Mouse (Mus musculus): ENCODE measurements around the gene Slc36a4.
A peak's percentile ranks its signal among the peaks of the same experiment; 100 is the strongest.

Gene Slc36a4

GRCm38 (mm10) chr9:15722506-15722905, 13.0 kb downstream of the Slc36a4 start:
- DNase-seq (ENCODE audit: low read depth, low spot score) = no peak

GRCm38 (mm10) chr9:15727168-15727567, 17.6 kb downstream of the Slc36a4 start:
- no peak for DNase-seq (ENCODE audit: low read depth, low spot score)

GRCm38 (mm10) chr9:15731758-15732748, 22.5 kb downstream of the Slc36a4 start:
- DNase-seq (ENCODE audit: low read depth, low spot score) = no peak

- no peak for DNase-seq (ENCODE audit: low read depth, low spot score)
Measured at GRCm38 (mm10) chr9:15734056-15734866, 24.7 kb downstream of the Slc36a4 start.

GRCm38 (mm10) chr9:15734867-15735131, 25.3 kb downstream of the Slc36a4 start:
- no peak for DNase-seq (ENCODE audit: low read depth, low spot score)

- DNase-seq (ENCODE audit: low read depth, low spot score) = no peak
Measured at GRCm38 (mm10) chr9:15737522-15737921, 28.0 kb downstream of the Slc36a4 start.

GRCm38 (mm10) chr9:15741428-15741827, 31.9 kb downstream of the Slc36a4 start:
- DNase-seq (ENCODE audit: low read depth, low spot score) = no peak

- DNase-seq (ENCODE audit: low read depth, low spot score) = no peak
Measured at GRCm38 (mm10) chr9:15741931-15742330, 32.4 kb downstream of the Slc36a4 start.

- DNase-seq (ENCODE audit: low read depth, low spot score) = no peak
Measured at GRCm38 (mm10) chr9:15745985-15746607, 36.6 kb downstream of the Slc36a4 start.

GRCm38 (mm10) chr9:15746636-15747035, 37.1 kb downstream of the Slc36a4 start:
- DNase-seq (ENCODE audit: low read depth, low spot score) = peak; percentile 40

GRCm38 (mm10) chr9:15748383-15748782, 38.8 kb downstream of the Slc36a4 start:
- no peak for DNase-seq (ENCODE audit: low read depth, low spot score)

- DNase-seq (ENCODE audit: low read depth, low spot score) = no peak
Measured at GRCm38 (mm10) chr9:15759318-15759717, 49.8 kb downstream of the Slc36a4 start.

GRCm38 (mm10) chr9:15766379-15766778, 56.8 kb downstream of the Slc36a4 start:
- no peak for DNase-seq (ENCODE audit: low read depth, low spot score)

GRCm38 (mm10) chr9:15766821-15767220, 57.3 kb downstream of the Slc36a4 start:
- DNase-seq (ENCODE audit: low read depth, low spot score) = no peak

- no peak for DNase-seq (ENCODE audit: low read depth, low spot score)
Measured at GRCm38 (mm10) chr9:15772766-15773165, 63.2 kb downstream of the Slc36a4 start.

GRCm38 (mm10) chr9:15773426-15773825, 63.9 kb downstream of the Slc36a4 start:
- DNase-seq (ENCODE audit: low read depth, low spot score) = no peak

GRCm38 (mm10) chr9:15774911-15775310, 65.4 kb downstream of the Slc36a4 start:
- peak; percentile 67 for DNase-seq (ENCODE audit: low read depth, low spot score)

GRCm38 (mm10) chr9:15781936-15782335, 72.4 kb downstream of the Slc36a4 start:
- DNase-seq (ENCODE audit: low read depth, low spot score) = no peak

- DNase-seq (ENCODE audit: low read depth, low spot score) = no peak
Measured at GRCm38 (mm10) chr9:15786192-15786591, 76.7 kb downstream of the Slc36a4 start.

GRCm38 (mm10) chr9:15786610-15787009, 77.1 kb downstream of the Slc36a4 start:
- no peak for DNase-seq (ENCODE audit: low read depth, low spot score)

- DNase-seq (ENCODE audit: low read depth, low spot score) = no peak
Measured at GRCm38 (mm10) chr9:15792076-15792475, 82.5 kb downstream of the Slc36a4 start.
